ENCODE assay signal across 31 mouse cellular contexts in the genomic region with DNA sequence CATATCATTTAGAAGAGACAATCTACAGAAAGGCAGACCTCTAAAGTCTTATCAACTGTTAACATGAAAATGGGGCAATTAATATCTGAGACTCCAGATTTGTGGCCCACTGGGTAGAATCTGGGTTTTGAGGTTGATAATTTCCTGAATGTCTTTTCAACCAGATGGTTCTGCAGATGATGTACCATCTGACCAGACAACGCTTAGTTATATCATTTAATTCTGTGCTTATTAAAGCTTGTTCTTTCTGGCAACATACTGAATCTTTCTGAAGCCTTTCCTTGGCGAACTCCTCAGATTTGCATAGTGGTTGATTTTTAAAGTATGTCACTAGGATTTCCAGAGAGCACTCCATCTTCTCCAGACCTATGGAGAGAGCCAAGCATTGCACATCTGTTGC.
A peak's percentile ranks its signal among the peaks of the same experiment; 100 is the strongest.
DNase-seq lines count a peak whose midpoint lies in the region; ATAC-seq and TF ChIP-seq lines count a peak whose summit lies in the region.
"Had no signal": no experiment of that assay in that cellular context is flagged by ENCODE, and none has a peak within 500 bp of the region (broad histone marks: within the 10 kb centered on the region; RNA-seq: fewer than 3 reads in every experiment).

No protein-coding gene starts in this region.

- H3K36me3 ChIP-seq in forebrain, embryonic 14.5 days (ENCODE audit: control insufficient read depth, insufficient read depth, low read length) = no peaks in the 10 kb centered on the region
- H3K36me3 ChIP-seq in forebrain, embryonic 11.5 days (ENCODE audit: control insufficient read depth, insufficient read depth, low read length) = no peaks in the 10 kb centered on the region
- H3K36me3 ChIP-seq: embryonic facial prominence, embryonic 12.5 days; embryonic facial prominence, embryonic 15.5 days; G1E; heart, embryonic 12.5 days; heart, embryonic 15.5 days; hindbrain, embryonic 10.5 days had no signal

- peak; percentile 45 for DNase-seq in forebrain, embryonic 14.5 days (ENCODE audit: low spot score)
- DNase-seq in forebrain, embryonic 11.5 days (ENCODE audit: low spot score) = no peak
- no peak for DNase-seq in frontal cortex, postnatal 25 days (ENCODE audit: low spot score in 2 of 2)
- peak; percentile 17 to 52 for DNase-seq in layer of hippocampus, adult 2 months (ENCODE audit: low spot score in 2 of 2)
- DNase-seq in layer of hippocampus, postnatal 36 days = no peak
- peak; percentile 47 for DNase-seq in layer of hippocampus, adult 9-11 months
- no peak for DNase-seq in cerebellum, postnatal 14 days
- DNase-seq: adrenal gland, postnatal 10 days; adrenal gland, postnatal 36 days; B cell, adult 2 months; cerebellum, adult 11-12 months; cerebellum, adult 9-10 months; cerebellum, postnatal 25 days; gastrocnemius, postnatal 25 days; heart, adult 18-20 months; heart, postnatal 10 days; heart, postnatal 36 days; kidney, adult 18-20 months had no signal

- no peaks in the 10 kb centered on the region for H3K27me3 ChIP-seq in forebrain, embryonic 14.5 days (replicated peaks; ENCODE audit: control insufficient read depth, insufficient read depth, low read length)
- no peaks in the 10 kb centered on the region for H3K27me3 ChIP-seq in forebrain, embryonic 11.5 days (ENCODE audit: control insufficient read depth, insufficient read depth, low read length)
- H3K27me3 ChIP-seq: CH12.LX; embryonic facial prominence, embryonic 12.5 days; embryonic facial prominence, embryonic 15.5 days; heart, embryonic 12.5 days; heart, embryonic 15.5 days; Patski had no signal

- no peak overlapping the region for H3K4me2 ChIP-seq in forebrain, embryonic 14.5 days (ENCODE audit: low read length)
- H3K4me2 ChIP-seq in forebrain, embryonic 11.5 days (ENCODE audit: low read depth, low read length, severe bottlenecking) = no peak overlapping the region
- H3K4me2 ChIP-seq: embryonic facial prominence, embryonic 12.5 days; embryonic facial prominence, embryonic 15.5 days; heart, embryonic 12.5 days; heart, embryonic 15.5 days; hindbrain, embryonic 14.5 days had no signal

- 86% methylated on average over 2 of the region's 2 CpGs for WGBS in forebrain, embryonic 14.5 days
- 91% methylated on average over 2 of the region's 2 CpGs for WGBS in forebrain, embryonic 11.5 days

- H3K27ac ChIP-seq in forebrain, embryonic 14.5 days (ENCODE audit: low read depth, low read length) = no peak overlapping the region
- no peak overlapping the region for H3K27ac ChIP-seq in forebrain, embryonic 11.5 days (ENCODE audit: low read depth, low read length)
- H3K27ac ChIP-seq in layer of hippocampus, adult 2 months = no peak overlapping the region
- H3K27ac ChIP-seq: embryonic facial prominence, embryonic 12.5 days; embryonic facial prominence, embryonic 15.5 days; heart, embryonic 15.5 days; hindbrain, embryonic 10.5 days; hindbrain, embryonic 14.5 days; hindbrain, postnatal 0 days had no signal

- no peak overlapping the region for H3K4me3 ChIP-seq in forebrain, embryonic 14.5 days (ENCODE audit: low read depth, low read length)
- H3K4me3 ChIP-seq in forebrain, embryonic 11.5 days (ENCODE audit: low read depth, low read length) = no peak overlapping the region
- H3K4me3 ChIP-seq in layer of hippocampus, adult 2 months = no peak overlapping the region
- H3K4me3 ChIP-seq: embryonic facial prominence, embryonic 12.5 days; embryonic facial prominence, embryonic 15.5 days; heart, embryonic 12.5 days; heart, embryonic 15.5 days; hindbrain, embryonic 10.5 days had no signal

- no peaks in the 10 kb centered on the region for H3K4me1 ChIP-seq in forebrain, embryonic 14.5 days (ENCODE audit: control insufficient read depth, insufficient read depth, low read length)
- H3K4me1 ChIP-seq in forebrain, embryonic 11.5 days (replicated peaks; ENCODE audit: control insufficient read depth, insufficient read depth, low read length) = no peaks in the 10 kb centered on the region
- H3K4me1 ChIP-seq: embryonic facial prominence, embryonic 12.5 days; embryonic facial prominence, embryonic 15.5 days; heart, embryonic 12.5 days; heart, embryonic 15.5 days; hindbrain, embryonic 10.5 days had no signal

- ATAC-seq in forebrain, embryonic 14.5 days = no peak
- no peak for ATAC-seq in forebrain, embryonic 11.5 days (replicated peaks; ENCODE audit: low FRiP score)
- ATAC-seq in frontal cortex, adult (ENCODE audit: low TSS enrichment) = peak; percentile 42; the same call in 1 of the 2 replicates
- ATAC-seq: hindbrain, postnatal 0 days; inflammation-experienced regulatory T-cells, adult 6 months; intestine, embryonic 16.5 days; Patski had no signal

- no peak overlapping the region for H3K9ac ChIP-seq in forebrain, embryonic 14.5 days (ENCODE audit: low read length)
- no peak overlapping the region for H3K9ac ChIP-seq in forebrain, embryonic 11.5 days (ENCODE audit: low read length)
- H3K9ac ChIP-seq: embryonic facial prominence, embryonic 12.5 days; embryonic facial prominence, embryonic 15.5 days; heart, embryonic 12.5 days; heart, embryonic 15.5 days; hindbrain, embryonic 14.5 days had no signal

- no peak for TF ChIP-seq CTCF in layer of hippocampus, adult 2 months (conservative IDR thresholded peaks at IDR 0.05)

- no peaks in the 10 kb centered on the region for H3K9me3 ChIP-seq in forebrain, embryonic 14.5 days (replicated peaks; ENCODE audit: control insufficient read depth, low read length)
- H3K9me3 ChIP-seq in forebrain, embryonic 11.5 days (ENCODE audit: control insufficient read depth, low read length) = no peaks in the 10 kb centered on the region
- H3K9me3 ChIP-seq: embryonic facial prominence, embryonic 12.5 days; embryonic facial prominence, embryonic 15.5 days; G1E; heart, embryonic 12.5 days; heart, embryonic 15.5 days; hindbrain, embryonic 10.5 days had no signal

Comparison
In these comparisons a context has a peak if more than half of its experiments do, and no peak if none do; other contexts are left out.
1. DNase-seq: peak in forebrain, embryonic 14.5 days (single experiment), layer of hippocampus, adult 2 months (2 of 2) and layer of hippocampus, adult 9-11 months (single experiment); none in forebrain, embryonic 11.5 days (single experiment), frontal cortex, postnatal 25 days (0 of 2), layer of hippocampus, postnatal 36 days (0 of 2) and cerebellum, postnatal 14 days (0 of 2).